ENCODE assay signal across 8 mouse cellular contexts in genomic region chr2:60962671-60963421, GRCm38 (mm10). TPM values are rescaled to one million over a fixed set of nuclear protein-coding genes. Genes with fewer than 3 reads are reported as not detected.
A peak's percentile ranks its signal among the peaks of the same experiment; 100 is the strongest.
DNase-seq lines count a peak whose midpoint lies in the region; ATAC-seq and TF ChIP-seq lines count a peak whose summit lies in the region.

Gene Rbms1 (minus strand): TSS chr2:60963192.

- H3K4me3 ChIP-seq in forebrain, postnatal 0 days (ENCODE audit: low read depth, low read length): peak within 1 kb of the TSS; percentile 81
- H3K4me3 ChIP-seq in liver, embryonic 16.5 days (ENCODE audit: low read depth, low read length): peak within 1 kb of the TSS; percentile 64
- H3K4me3 ChIP-seq in neural tube, embryonic 13.5 days: peak within 1 kb of the TSS; percentile 82

- H3K27ac ChIP-seq in forebrain, postnatal 0 days (ENCODE audit: low read depth, low read length): peak within 1 kb of the TSS; percentile 76
- H3K27ac ChIP-seq in liver, embryonic 16.5 days (ENCODE audit: low read length): peak within 1 kb of the TSS; percentile 79
- peak within 1 kb of the TSS; percentile 96 for H3K27ac ChIP-seq in neural tube, embryonic 13.5 days (replicated peaks)

- WGBS in forebrain, postnatal 0 days: under 1% methylated on average over 50 of the region's 51 CpGs
- under 1% methylated on average over 50 of the region's 51 CpGs for WGBS in liver, embryonic 16.5 days (ENCODE audit: insufficient replicate concordance)
- WGBS in neural tube, embryonic 13.5 days: under 1% methylated on average over 47 of the region's 51 CpGs

- no peaks in the 10 kb centered on the region for H3K36me3 ChIP-seq in forebrain, postnatal 0 days (ENCODE audit: insufficient read depth)
- H3K36me3 ChIP-seq in liver, embryonic 16.5 days (ENCODE audit: control insufficient read depth, insufficient read depth): no peaks in the 10 kb centered on the region
- no peaks in the 10 kb centered on the region for H3K36me3 ChIP-seq in neural tube, embryonic 13.5 days

- peak; percentile 83 for ATAC-seq in forebrain, postnatal 0 days
- peak; percentile 20 for ATAC-seq in liver, embryonic 16.5 days (ENCODE audit: low read depth)
- ATAC-seq in neural tube, embryonic 13.5 days (ENCODE audit: low read depth): peak; percentile 89

- peak; percentile 55 for DNase-seq in ES-CJ7 (ENCODE audit: low read depth, low spot score)
- DNase-seq in cerebellum, adult 18-20 months: peak; percentile 27 to 36
- DNase-seq in forebrain, postnatal 0 days: peak; percentile 71
- peak; percentile 66 for DNase-seq in heart, postnatal 25 days (ENCODE audit: low spot score)
- peak; percentile 38 for DNase-seq in layer of hippocampus, adult 11-12 months (ENCODE audit: low spot score)
- peak; percentile 39 for DNase-seq in thymus, postnatal 0 days (ENCODE audit: low spot score)

- intact Hi-C loops in heart, postnatal 25 days (cut with DNase I): loop anchor here (2.0 to 5.0 kb wide), 6 partner anchors 50 to 439 kb away; partner anchors contain the start of gene Itgb6

- peak within 1 kb of the TSS; percentile 69 for H3K9ac ChIP-seq in forebrain, postnatal 0 days
- H3K9ac ChIP-seq in liver, embryonic 16.5 days (ENCODE audit: low read depth, low read length): peak within 1 kb of the TSS; percentile 59
- peak within 1 kb of the TSS; percentile 93 for H3K9ac ChIP-seq in neural tube, embryonic 13.5 days

- peak; percentile 18; the same call in 1 of the 2 replicates for TF ChIP-seq CTCF in forebrain, postnatal 0 days (IDR thresholded peaks at IDR 0.05; ENCODE audit: low read depth)

- no peaks in the 10 kb centered on the region for H3K9me3 ChIP-seq in forebrain, postnatal 0 days (ENCODE audit: low read length)
- H3K9me3 ChIP-seq in liver, embryonic 16.5 days (replicated peaks; ENCODE audit: control insufficient read depth, low read length): no peaks in the 10 kb centered on the region
- no peaks in the 10 kb centered on the region for H3K9me3 ChIP-seq in neural tube, embryonic 13.5 days

- peak within 1 kb of the TSS; percentile 79 for H3K4me2 ChIP-seq in forebrain, postnatal 0 days (ENCODE audit: low read depth)
- H3K4me2 ChIP-seq in liver, embryonic 16.5 days (ENCODE audit: low read depth, low read length): peak within 1 kb of the TSS; percentile 53
- H3K4me2 ChIP-seq in neural tube, embryonic 13.5 days: peak within 1 kb of the TSS; percentile 71

- H3K4me1 ChIP-seq in forebrain, postnatal 0 days (ENCODE audit: insufficient read depth): no peaks in the 10 kb centered on the region
- no peaks in the 10 kb centered on the region for H3K4me1 ChIP-seq in liver, embryonic 16.5 days (ENCODE audit: control insufficient read depth, low read depth, low read length)
- H3K4me1 ChIP-seq in neural tube, embryonic 13.5 days (replicated peaks): peaks cover 34% of the 10 kb centered on the region

- H3K27me3 ChIP-seq in forebrain, postnatal 0 days (ENCODE audit: insufficient read depth, low read length): no peaks in the 10 kb centered on the region
- H3K27me3 ChIP-seq in liver, embryonic 16.5 days (ENCODE audit: control insufficient read depth, insufficient read depth, low read depth, low read length): peaks cover 23% of the 10 kb centered on the region
- H3K27me3 ChIP-seq in neural tube, embryonic 13.5 days: no peaks in the 10 kb centered on the region

RNA-seq across cellular contexts. Expression of gene Rbms1, which starts in this region (rescaled TPM):
- total RNA-seq in forebrain, postnatal 0 days (2014; rRNA removed): 16.2 and 18.2 TPM in 2 replicates
- 25.5 and 38.2 TPM in 2 replicates for polyA plus RNA-seq in forebrain, postnatal 0 days (2015; fragmentation: Nextera tagmentation; extraction: Ambion mirVana)
- total RNA-seq in heart, postnatal 25 days (2021): 10 to 100 TPM; 47.3 to 47.7 TPM
- polyA plus RNA-seq in liver, embryonic 16.5 days (2015; fragmentation: Nextera tagmentation; extraction: Ambion mirVana): 39.6 and 44.9 TPM in 2 replicates
- polyA plus RNA-seq in neural tube, embryonic 13.5 days (2015; fragmentation: Nextera tagmentation; extraction: Ambion mirVana): 72.0 and 81.1 TPM in 2 replicates
- polyA plus RNA-seq in thymus, postnatal 0 days (2015; fragmentation: Nextera tagmentation; extraction: Ambion mirVana): 76.9 and 79.0 TPM in 2 replicates

Comparison
In these comparisons a context has a peak if more than half of its experiments do, and no peak if none do; other contexts are left out.
1. Peak in every context shown above with its lines: DNase-seq, ATAC-seq, H3K4me3 ChIP-seq and H3K27ac ChIP-seq.
2. ATAC-seq: peak in every context shown above with its lines; median percentile 89 in neural tube, embryonic 13.5 days; 83 in forebrain, postnatal 0 days; 20 in liver, embryonic 16.5 days.